34 mouse cellular contexts compared by ENCODE assay signal in genomic region chr11:44861108-44861507, GRCm38 (mm10).
"Had no signal": no experiment of that assay in that cellular context is flagged by ENCODE, and none has a peak within 500 bp of the region (broad histone marks: within the 10 kb centered on the region; RNA-seq: fewer than 3 reads in every experiment).

No protein-coding gene starts in this region.

- H3K4me3 ChIP-seq: heart, embryonic 12.5 days; heart, embryonic 13.5 days; heart, embryonic 15.5 days; hindbrain, embryonic 10.5 days; hindbrain, embryonic 12.5 days; hindbrain, embryonic 13.5 days; hindbrain, embryonic 15.5 days; intestine, embryonic 15.5 days; kidney, embryonic 15.5 days; layer of hippocampus, adult 2 months; left cerebral cortex, adult 2 months had no signal

- DNase-seq: heart, postnatal 10 days; heart, postnatal 36 days; heart, postnatal 4 days; kidney, adult 11 months; kidney, adult 18-20 months; kidney, adult 2 months; kidney, adult 8-10 months; kidney, adult 9 months; kidney, postnatal 10 days; kidney, postnatal 14 days; kidney, postnatal 25 days; kidney, postnatal 36 days; kidney, postnatal 4 days; layer of hippocampus, adult 9-11 months; layer of hippocampus, postnatal 36 days had no signal

- ATAC-seq: hindbrain, embryonic 16.5 days; hindbrain, postnatal 0 days; inflammation-experienced regulatory T-cells, adult 6 months; intestine, embryonic 15.5 days; intestine, embryonic 16.5 days; intestine, postnatal 0 days had no signal

- H3K4me2 ChIP-seq: heart, embryonic 11.5 days; heart, embryonic 12.5 days; heart, embryonic 13.5 days; heart, embryonic 15.5 days; hindbrain, embryonic 12.5 days; hindbrain, embryonic 13.5 days; hindbrain, embryonic 14.5 days; hindbrain, embryonic 15.5 days; intestine, embryonic 15.5 days; kidney, embryonic 15.5 days had no signal

- H3K36me3 ChIP-seq: heart, embryonic 12.5 days; heart, embryonic 13.5 days; heart, embryonic 15.5 days; hindbrain, embryonic 10.5 days; hindbrain, embryonic 12.5 days; hindbrain, embryonic 13.5 days; hindbrain, embryonic 15.5 days; intestine, embryonic 15.5 days; kidney, embryonic 15.5 days had no signal

- H3K27me3 ChIP-seq: heart, embryonic 12.5 days; heart, embryonic 13.5 days; heart, embryonic 15.5 days; hindbrain, embryonic 12.5 days; hindbrain, embryonic 13.5 days; hindbrain, embryonic 15.5 days; intestine, embryonic 15.5 days; kidney, embryonic 15.5 days had no signal

- H3K27ac ChIP-seq: heart, embryonic 13.5 days; heart, embryonic 15.5 days; hindbrain, embryonic 10.5 days; hindbrain, embryonic 13.5 days; hindbrain, embryonic 14.5 days; hindbrain, embryonic 15.5 days; hindbrain, postnatal 0 days; intestine, embryonic 15.5 days; kidney, embryonic 15.5 days; kidney, postnatal 0 days; layer of hippocampus, adult 2 months; left cerebral cortex, adult 2 months had no signal

- H3K9me3 ChIP-seq: heart, embryonic 12.5 days; heart, embryonic 13.5 days; heart, embryonic 15.5 days; hindbrain, embryonic 10.5 days; hindbrain, embryonic 12.5 days; hindbrain, embryonic 13.5 days; hindbrain, embryonic 15.5 days; intestine, embryonic 15.5 days; kidney, embryonic 15.5 days had no signal

- H3K4me1 ChIP-seq: intestine, embryonic 15.5 days; kidney, embryonic 15.5 days had no signal

- H3K9ac ChIP-seq: heart, embryonic 12.5 days; heart, embryonic 13.5 days; heart, embryonic 15.5 days; hindbrain, embryonic 12.5 days; hindbrain, embryonic 13.5 days; hindbrain, embryonic 14.5 days; hindbrain, embryonic 15.5 days; intestine, embryonic 15.5 days; kidney, embryonic 15.5 days had no signal
